Mouse (Mus musculus) 416B (cell line): ENCODE data around the gene Ccdc117.
"Not testable (repeated sequence)": the region's sequence is repeated elsewhere in the genome, so short reads cannot be mapped to it uniquely, and the experiment has no call there.

Source experiments
- DNase-seq: peaks from one replicate; pipeline ENCODE4 v3.0.0; 2011; ENCODE audit warnings: low read depth

Ccdc117 gene

GRCm38 (mm10) chr11:5530717-5531116, 11.3 kb downstream of the Ccdc117 start:
- no peak for DNase-seq

- no peak for DNase-seq
Measured at GRCm38 (mm10) chr11:5530172-5530571, 11.8 kb downstream of the Ccdc117 start.

GRCm38 (mm10) chr11:5528841-5529240, 13.1 kb downstream of the Ccdc117 start:
- no peak for DNase-seq

- peak; percentile 48 for DNase-seq
Measured at GRCm38 (mm10) chr11:5527865-5528523, 14.0 kb downstream of the Ccdc117 start.

GRCm38 (mm10) chr11:5526573-5527439, 15.2 kb downstream of the Ccdc117 start:
- no peak for DNase-seq

GRCm38 (mm10) chr11:5525418-5525817, 16.6 kb downstream of the Ccdc117 start:
- DNase-seq = no peak

- DNase-seq = no peak
Measured at GRCm38 (mm10) chr11:5522798-5523415, 19.1 kb downstream of the Ccdc117 start.

- DNase-seq = peak; percentile 91
Measured at GRCm38 (mm10) chr11:5521516-5522291, 20.3 kb downstream of the Ccdc117 start.

GRCm38 (mm10) chr11:5521266-5521515, 20.8 kb downstream of the Ccdc117 start:
- DNase-seq = no peak

GRCm38 (mm10) chr11:5520412-5521265, 21.3 kb downstream of the Ccdc117 start, which contains the start of gene Xbp1:
Gene Xbp1 (plus strand): TSS chr11:5520659.
- DNase-seq = peak; percentile 94

- DNase-seq = no peak
Measured at GRCm38 (mm10) chr11:5519681-5520080, 22.3 kb downstream of the Ccdc117 start.

GRCm38 (mm10) chr11:5517346-5517745, 24.6 kb downstream of the Ccdc117 start:
- DNase-seq = peak; percentile 13

GRCm38 (mm10) chr11:5516617-5517016, 25.4 kb downstream of the Ccdc117 start:
- DNase-seq = no peak

- DNase-seq = no peak
Measured at GRCm38 (mm10) chr11:5516151-5516550, 25.8 kb downstream of the Ccdc117 start.

GRCm38 (mm10) chr11:5515655-5516054, 26.3 kb downstream of the Ccdc117 start:
- no peak for DNase-seq

GRCm38 (mm10) chr11:5515196-5515595, 26.8 kb downstream of the Ccdc117 start:
- no peak for DNase-seq

GRCm38 (mm10) chr11:5514091-5514490, 27.9 kb downstream of the Ccdc117 start:
- no peak for DNase-seq

- DNase-seq = no peak
Measured at GRCm38 (mm10) chr11:5512961-5513360, 29.0 kb downstream of the Ccdc117 start.

- no peak for DNase-seq
Measured at GRCm38 (mm10) chr11:5512099-5512725, 29.8 kb downstream of the Ccdc117 start.

GRCm38 (mm10) chr11:5510686-5511085, 31.3 kb downstream of the Ccdc117 start:
- DNase-seq = not testable (repeated sequence)

GRCm38 (mm10) chr11:5510099-5510391, 31.9 kb downstream of the Ccdc117 start:
- no peak for DNase-seq
